Mouse (Mus musculus): Measurements from ENCODE around the gene Cers6. TPM values are rescaled to one million over a fixed set of nuclear protein-coding genes. Genes with fewer than 3 reads are reported as not detected.

Gene Cers6
- total RNA-seq, 4 experiments from 2014 or later = 4.8 to 8.8 (median 5.7) TPM

- DNase-seq = no peak
Observed at GRCm38 (mm10) chr2:69071440-69072235, 210.4 kb downstream of the Cers6 start.

- no peak for DNase-seq
Observed at GRCm38 (mm10) chr2:69077189-69077588, 215.9 kb downstream of the Cers6 start.

- DNase-seq = no peak
Observed at GRCm38 (mm10) chr2:69080760-69081159, 219.5 kb downstream of the Cers6 start.

- no peak for DNase-seq
Observed at GRCm38 (mm10) chr2:69082499-69083197, 221.4 kb downstream of the Cers6 start.

- no peak for DNase-seq
Observed at GRCm38 (mm10) chr2:69083198-69083509, 221.9 kb downstream of the Cers6 start.

DNA sequence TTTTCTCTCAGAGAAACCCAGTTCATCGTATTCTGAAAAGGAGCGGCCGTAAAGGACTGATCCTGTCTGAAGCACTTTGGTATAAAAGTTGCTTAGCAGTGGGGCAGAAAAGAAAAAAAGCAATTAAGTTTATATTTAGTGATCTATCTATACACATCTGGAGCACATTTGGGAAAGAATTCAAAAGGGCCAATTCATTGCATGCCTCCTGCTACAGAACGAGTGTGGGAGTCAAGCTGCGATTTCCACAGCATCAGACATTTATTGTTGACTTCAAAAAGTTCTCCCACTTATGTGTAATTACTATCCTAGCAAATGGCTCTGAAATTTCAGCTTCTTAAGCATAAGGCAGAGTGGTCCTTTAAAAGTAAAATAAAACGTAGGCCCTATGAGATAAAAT lies 223.2 kb downstream of the Cers6 start:
- no peak for DNase-seq

DNA sequence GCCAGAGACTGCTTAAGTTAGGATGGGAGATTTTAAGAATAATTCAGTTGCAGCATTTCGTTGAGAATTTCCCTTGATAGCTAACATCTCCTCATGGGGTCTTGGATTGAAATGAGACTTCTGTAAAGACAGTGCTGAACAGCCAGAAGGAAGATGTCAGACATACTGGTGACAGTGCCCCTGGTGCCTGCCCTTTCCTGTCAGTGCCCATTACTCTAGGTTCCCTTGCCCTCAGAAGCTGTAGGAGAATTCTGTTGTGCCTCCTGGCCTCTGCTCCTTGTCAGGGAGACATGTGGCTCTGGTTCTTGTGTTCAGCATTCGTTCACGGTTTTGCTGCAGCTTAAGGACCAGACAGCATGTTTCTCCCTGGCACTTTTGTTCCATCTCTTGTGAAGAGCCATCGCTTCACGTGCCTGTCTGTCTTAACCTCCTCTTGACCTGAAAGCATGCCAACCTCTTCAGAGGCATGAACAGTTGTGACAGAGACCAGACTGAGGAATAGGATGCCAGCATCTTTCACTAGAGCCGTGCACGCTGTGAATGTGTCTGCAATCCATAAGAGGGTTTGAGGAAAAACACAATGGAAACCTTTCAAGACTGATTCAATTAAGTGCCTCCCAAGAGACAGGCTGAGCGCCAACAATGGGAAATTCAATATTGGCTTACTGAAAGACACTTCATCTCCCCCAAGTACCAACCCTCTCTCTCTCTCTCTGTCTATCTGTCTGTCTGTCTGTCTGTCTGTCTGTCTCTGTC lies 225.4 kb downstream of the Cers6 start:
- no peak for DNase-seq

DNA sequence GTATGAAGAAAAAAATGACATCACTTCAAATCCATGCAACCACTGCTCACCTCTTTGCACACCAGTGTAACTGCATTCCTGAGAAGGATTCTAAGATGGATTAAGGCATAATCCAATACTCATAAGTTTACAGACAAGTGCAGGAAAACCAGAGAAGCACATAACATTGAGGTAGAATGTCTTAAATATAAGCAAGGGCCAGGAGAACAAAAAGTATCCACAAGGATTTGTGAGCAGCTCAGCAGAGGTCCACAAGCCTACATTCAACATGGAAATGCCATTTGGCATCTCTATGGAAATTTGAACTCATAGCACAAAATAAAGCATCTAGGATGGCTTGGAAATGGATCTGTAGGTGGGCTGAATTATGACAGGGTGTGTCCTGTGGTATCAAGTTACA lies 234.6 kb downstream of the Cers6 start:
- DNase-seq = no peak

- DNase-seq = no peak
Observed at GRCm38 (mm10) chr2:69096821-69097220, 235.6 kb downstream of the Cers6 start.

GRCm38 (mm10) chr2:69097526-69097925 lies 236.3 kb downstream of the Cers6 start:
- no peak for DNase-seq

GRCm38 (mm10) chr2:69098701-69099100 lies 237.5 kb downstream of the Cers6 start:
- no peak for DNase-seq

- no peak for DNase-seq
Observed at GRCm38 (mm10) chr2:69099147-69099546, 237.9 kb downstream of the Cers6 start.

GRCm38 (mm10) chr2:69100706-69101105 lies 239.5 kb downstream of the Cers6 start:
- DNase-seq = peak; percentile 3

GRCm38 (mm10) chr2:69103526-69103925 lies 242.3 kb downstream of the Cers6 start:
- no peak for DNase-seq

DNA sequence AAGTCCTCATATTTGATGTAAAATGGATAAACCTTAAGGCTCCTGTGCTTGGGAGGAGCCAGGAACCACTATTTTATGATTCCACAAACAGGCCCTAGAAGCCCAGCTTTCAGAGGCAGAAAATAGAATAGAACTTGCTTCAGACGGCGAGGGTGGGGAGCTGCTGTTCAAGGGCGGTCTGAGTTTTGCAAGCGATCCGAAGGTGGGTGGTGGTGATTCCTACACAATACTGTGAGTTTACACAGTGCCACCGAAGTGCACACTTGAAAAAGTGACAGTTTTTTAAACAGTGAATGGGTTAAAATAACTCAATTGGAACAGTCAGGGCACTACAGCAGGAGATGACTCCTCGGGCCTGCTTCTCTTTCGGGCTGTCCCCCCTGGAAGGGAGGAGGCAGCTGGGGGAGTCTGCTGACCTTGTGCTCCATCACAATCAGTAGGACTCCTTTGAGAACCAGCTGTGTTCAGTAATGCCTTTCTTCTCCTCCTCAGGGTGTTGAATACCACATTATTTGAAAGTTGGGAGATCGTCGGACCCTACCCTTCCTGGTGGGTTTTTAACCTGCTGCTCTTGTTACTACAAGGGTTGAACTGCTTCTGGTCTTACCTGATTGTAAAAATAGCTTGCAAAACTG lies 243.4 kb downstream of the Cers6 start:
- DNase-seq = no peak

GRCm38 (mm10) chr2:69109246-69109645 lies 248.0 kb downstream of the Cers6 start:
- DNase-seq = no peak

GRCm38 (mm10) chr2:69109710-69110109 lies 248.5 kb downstream of the Cers6 start:
- DNase-seq = no peak

- DNase-seq = no peak
Observed at GRCm38 (mm10) chr2:69112609-69113008, 251.4 kb downstream of the Cers6 start.

DNA sequence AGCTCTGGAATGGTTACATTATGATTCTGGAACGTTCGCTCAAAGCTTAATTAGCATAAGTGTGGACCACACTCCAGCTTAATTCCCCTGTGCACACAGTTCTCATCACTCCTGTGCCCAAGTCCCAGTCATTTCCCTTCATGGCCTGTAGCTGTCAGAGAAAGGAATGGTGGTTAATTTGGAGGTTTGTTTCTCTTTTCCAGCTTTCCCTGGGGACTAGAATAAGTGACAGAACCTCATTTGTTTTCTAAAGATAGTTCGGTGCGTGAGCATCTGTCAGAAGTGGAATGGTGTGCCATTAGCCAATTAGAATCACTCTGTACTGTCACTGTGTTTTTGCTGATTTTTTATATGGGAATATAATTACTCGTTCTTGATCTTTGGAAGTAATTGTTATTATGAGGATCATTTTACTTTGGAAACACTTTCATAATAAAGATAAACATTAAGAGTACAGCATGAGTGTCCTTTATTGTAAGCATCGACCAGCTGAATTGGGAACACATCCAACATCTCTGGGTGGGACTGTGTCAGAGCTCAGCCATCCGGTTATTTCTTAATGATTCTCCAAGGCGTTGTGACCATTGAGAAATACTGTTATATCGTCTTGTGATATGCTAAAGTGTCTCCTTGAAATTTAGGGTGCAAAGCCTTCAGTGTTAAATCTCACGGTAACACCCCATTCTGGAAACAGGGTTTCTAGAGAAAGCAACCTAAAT lies 252.7 kb downstream of the Cers6 start:
- DNase-seq = no peak

GRCm38 (mm10) chr2:69115921-69116320 lies 254.7 kb downstream of the Cers6 start:
- DNase-seq = no peak

GRCm38 (mm10) chr2:69116767-69117166 lies 255.5 kb downstream of the Cers6 start:
- DNase-seq = no peak

- no peak for DNase-seq
Observed at GRCm38 (mm10) chr2:69118994-69119393, 257.8 kb downstream of the Cers6 start.

All from adrenal gland, adult 8-10 months (tissue).